Mouse (Mus musculus) layer of hippocampus, adult 9-10 months (tissue): Measurements from ENCODE around the gene Gstp3.

Experiments used
- DNase-seq: peaks from one replicate; pipeline ENCODE4 v3.0.0; 2022; ENCODE audit warnings: low spot score

Gene Gstp3

DNA sequence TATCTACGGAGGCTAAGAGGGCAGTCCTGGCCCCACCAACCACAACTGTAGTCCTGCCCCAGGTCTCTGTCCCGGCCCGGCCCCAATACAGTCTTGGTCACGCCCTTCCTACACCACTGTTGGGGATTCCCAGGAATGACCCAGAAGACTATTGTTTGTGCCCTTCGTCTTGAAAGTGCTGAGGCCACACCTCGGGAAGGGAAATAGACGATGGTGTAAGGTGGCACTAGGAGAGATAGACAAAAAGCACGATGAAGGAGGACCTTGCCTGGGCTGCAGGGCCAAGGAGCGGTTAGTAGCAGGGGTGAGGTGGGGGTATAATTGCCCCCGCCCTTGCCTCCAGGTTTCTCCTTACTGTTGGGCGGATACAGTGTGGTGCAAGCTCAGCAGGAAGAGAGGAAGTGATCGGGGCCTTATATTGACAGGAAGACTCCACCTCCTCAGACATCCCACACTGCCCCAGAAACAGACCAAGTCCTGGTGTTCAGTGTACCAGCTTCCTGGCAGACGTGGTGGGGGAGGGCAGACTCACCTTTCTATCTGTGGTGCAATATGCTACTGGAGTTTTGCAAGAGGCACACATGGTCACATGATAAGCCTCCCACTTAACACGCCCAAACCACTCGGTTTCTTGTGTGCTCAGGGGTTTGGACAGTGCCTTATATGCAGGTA lies at the start of gene Gstp3:
Gene Gstp3 (minus strand): TSS at position 501 of the 672 bp plus-strand sequence.
- DNase-seq = no peak

- no peak for DNase-seq
These were observed 49.2 kb upstream of the Gstp3 start for GRCm38 (mm10) chr19:4108535-4108934.

- no peak for DNase-seq
These were observed 47.3 kb upstream of the Gstp3 start for GRCm38 (mm10) chr19:4106654-4107053.

- DNase-seq = no peak
These were observed 45.4 kb upstream of the Gstp3 start for GRCm38 (mm10) chr19:4104675-4105194.

GRCm38 (mm10) chr19:4103792-4104191 lies 44.4 kb upstream of the Gstp3 start:
- DNase-seq = no peak

GRCm38 (mm10) chr19:4103294-4103693 lies 43.9 kb upstream of the Gstp3 start:
- no peak for DNase-seq

DNA sequence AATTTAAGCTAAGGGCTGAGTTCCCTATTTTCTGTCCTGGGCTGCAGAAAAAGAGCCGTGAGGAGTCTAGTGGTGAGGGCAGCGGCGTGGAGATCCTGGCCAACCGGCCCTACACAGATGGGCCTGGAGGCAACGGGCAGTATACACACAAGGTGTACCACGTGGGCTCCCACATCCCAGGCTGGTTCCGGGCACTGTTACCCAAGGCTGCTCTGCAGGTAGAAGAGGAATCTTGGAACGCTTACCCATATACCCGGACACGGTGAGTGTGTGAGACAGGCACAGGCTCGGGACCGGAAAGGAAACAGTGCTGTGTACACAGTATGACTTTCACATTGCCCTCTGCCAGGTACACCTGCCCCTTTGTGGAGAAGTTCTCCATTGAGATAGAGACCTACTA lies 43.3 kb upstream of the Gstp3 start:
- DNase-seq = no peak

- DNase-seq = no peak
These were observed 42.7 kb upstream of the Gstp3 start for GRCm38 (mm10) chr19:4102049-4102448.

- no peak for DNase-seq
These were observed 42.1 kb upstream of the Gstp3 start for GRCm38 (mm10) chr19:4101466-4101865.

- DNase-seq = no peak
These were observed 41.4 kb upstream of the Gstp3 start for GRCm38 (mm10) chr19:4100718-4101261.

DNA sequence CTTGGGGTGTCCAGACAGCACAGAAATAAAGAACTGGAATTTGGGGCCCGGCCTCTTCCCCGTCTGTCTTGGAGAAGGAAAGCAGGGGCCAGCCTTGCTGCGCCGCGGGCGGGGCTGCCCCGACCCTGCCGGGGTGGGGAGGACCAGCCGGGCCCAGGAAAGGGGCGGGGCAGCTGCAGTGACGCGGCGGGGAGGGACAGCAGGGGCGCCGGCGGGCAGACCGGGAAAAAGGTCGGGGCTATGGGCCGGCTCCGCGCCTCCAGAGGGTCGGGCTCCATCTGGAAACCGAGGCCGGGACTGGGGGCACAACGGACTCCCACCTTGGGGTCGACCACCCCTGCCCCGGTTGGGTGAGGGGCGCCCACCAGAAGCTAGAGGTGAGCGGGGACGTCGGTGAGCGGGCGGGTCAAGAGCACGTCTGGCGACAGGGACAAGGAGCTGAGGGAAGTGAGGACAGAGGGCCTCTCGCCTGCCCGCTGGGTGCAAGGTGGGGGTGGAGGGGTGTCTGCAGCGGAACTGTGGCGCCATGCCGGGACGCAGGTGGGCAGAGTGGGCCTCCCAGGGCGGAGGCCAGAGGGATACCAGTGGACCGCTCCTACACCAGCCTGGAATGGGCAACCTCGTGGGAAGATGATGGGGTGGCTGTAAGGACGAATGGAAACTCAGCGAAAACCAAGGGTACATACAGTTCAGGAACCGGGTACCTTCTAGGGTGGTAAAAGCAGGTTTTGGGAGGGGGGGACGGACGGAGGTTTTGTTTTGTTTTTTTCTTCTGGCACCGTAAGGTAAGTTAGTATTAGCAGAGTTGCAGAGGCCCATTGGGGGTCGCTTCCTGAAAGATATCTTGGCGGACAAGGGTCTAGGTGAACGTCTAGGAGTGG lies 40.7 kb upstream of the Gstp3 start, which contains the start of gene Pitpnm1:
Gene Pitpnm1 (plus strand): TSS at position 162 of the 881 bp plus-strand sequence.
- no peak for DNase-seq

GRCm38 (mm10) chr19:4099056-4099455 lies 39.7 kb upstream of the Gstp3 start:
- DNase-seq = peak; percentile 87

DNA sequence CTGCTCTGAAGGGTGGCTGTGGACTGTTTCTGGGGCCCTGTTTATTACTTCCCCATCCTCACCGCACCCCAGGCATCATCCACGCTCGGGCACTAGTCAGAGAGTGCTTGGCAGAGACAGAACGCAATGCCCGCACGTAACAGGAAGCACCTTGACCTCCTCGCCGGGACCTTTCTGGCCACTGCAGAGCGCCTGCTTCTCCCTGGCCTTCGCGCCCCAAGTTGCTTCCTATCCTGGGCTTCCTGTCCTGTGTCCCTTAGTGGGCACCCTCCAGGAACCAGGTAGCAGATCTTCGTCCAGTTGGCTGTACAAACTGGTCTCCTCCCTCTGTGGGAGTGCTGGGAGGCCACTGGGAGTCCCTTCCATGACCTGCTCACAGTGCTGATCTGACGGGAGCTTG lies 39.1 kb upstream of the Gstp3 start:
- DNase-seq = no peak

DNA sequence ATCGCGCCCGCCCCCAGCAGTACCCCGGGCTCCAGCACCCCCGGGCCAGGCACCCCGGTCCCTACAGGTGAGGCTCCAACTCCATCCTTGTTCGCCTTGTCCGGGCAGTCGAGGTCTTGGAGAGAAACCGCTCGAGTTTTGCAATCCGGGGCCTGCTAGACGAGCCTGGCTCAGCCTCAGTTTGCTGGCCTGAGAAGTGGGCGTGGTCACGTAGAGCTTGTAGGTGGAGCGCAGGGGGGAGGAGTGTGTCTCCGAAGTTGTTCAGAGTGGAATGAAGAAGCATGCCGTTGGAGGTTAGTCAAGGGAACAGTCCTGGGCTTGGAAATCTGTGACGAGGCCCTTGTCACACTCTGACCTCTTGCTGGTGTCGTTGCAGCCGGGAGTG lies 38.1 kb upstream of the Gstp3 start:
- DNase-seq = peak; percentile 51

DNA sequence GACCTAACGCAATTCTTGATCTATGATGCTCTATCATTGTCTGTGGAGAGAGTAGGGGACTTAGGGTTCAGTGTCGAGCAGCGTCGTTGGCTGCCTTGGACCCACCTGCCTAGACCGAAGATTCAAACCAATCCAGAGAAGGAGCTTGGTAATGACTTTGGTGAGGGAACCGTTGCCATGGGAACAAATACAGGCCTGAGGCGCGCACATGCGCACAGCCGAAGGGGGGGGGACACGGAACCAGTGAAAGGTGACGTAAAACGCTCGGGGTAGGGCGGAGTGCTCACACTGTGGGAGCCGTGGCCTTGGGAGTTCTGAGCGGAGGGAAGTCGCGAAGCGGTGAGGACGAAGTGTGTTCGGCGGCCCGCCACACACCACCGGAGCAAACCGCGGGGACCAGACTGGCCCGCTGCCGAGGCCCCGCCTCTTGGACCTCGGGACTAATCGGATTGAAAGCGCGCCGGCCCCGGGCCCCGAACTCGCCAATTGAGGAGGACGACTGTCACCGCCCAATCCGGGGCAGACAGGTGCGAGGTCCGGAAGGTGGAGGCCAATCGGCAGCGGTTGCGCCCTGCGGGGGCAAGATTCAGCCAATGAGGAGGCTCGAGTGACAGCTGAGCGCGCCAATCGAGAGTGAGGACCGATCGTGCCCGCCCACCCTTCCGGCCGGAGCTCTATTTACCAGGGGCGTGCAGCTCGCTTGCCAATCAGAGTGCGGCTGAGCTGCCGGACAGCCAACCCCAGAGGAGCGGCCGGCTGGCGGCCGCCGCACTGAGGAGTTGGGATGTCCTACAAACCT lies 37.5 kb upstream of the Gstp3 start, which contains the start of gene Cdk2ap2:
Gene Cdk2ap2 (plus strand): TSS at position 541 of the 799 bp plus-strand sequence.
- peak; percentile 100 for DNase-seq

DNA sequence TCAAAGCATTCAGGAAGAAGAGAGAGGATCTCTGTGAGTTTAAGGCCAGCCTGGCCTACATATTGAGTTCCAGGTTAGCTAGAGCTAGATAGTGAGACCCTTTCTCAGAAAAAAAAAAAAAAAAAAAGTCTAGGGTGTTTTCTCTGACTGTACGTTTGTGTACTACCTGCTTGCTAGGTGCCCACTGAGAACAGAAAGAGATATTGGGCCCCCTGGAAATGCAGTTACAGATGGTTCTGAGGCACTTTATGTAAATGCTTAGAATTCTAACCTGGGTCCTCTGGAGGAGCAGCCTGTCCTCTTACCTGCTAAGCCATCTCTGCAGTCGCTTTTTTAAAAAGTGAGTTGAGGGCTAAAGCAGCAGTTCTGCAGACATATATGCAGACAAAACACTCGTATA lies 36.4 kb upstream of the Gstp3 start:
- no peak for DNase-seq

GRCm38 (mm10) chr19:4094774-4095303 lies 35.5 kb upstream of the Gstp3 start:
- no peak for DNase-seq

GRCm38 (mm10) chr19:4094348-4094747 lies 35.0 kb upstream of the Gstp3 start:
- no peak for DNase-seq

DNA sequence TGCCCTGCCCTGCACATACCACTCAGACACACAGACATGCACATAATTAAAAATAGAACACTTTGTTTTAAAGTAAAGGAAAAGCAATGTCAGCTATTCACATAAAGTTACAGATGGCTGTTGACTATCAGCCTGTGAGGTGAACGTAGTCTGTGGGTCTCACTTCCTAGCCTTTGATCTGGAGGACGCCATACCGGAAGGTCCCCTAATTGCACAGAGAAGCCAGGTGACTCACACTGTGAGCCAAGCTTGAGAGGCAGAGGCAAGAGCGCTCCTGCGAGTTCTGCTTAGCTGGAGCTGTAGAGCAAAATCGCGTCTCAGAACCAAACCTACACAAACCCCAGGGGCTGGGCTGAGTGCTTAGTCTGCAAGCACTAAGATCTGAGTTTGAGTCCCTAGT lies 34.4 kb upstream of the Gstp3 start:
- no peak for DNase-seq

DNA sequence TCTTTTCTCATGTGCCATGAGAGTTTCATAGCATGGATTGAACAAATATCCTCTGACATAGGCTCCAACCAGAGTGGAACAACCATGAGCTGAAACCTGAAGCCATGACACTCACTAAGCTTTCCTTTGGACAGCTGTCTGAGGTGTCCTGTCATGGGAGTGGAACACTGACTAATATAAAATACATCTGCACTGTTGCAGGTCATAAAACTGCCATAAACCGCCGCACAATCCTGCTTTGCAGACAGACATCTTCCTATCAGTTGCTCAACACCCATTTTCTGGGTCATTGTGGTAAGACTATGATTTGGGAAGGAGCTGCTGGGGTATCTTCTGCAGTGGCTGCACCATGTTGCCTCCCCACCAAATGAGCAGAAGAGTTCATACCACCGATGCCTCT lies 33.4 kb upstream of the Gstp3 start:
- no peak for DNase-seq

GRCm38 (mm10) chr19:4091383-4091782 lies 32.0 kb upstream of the Gstp3 start:
- no peak for DNase-seq

DNA sequence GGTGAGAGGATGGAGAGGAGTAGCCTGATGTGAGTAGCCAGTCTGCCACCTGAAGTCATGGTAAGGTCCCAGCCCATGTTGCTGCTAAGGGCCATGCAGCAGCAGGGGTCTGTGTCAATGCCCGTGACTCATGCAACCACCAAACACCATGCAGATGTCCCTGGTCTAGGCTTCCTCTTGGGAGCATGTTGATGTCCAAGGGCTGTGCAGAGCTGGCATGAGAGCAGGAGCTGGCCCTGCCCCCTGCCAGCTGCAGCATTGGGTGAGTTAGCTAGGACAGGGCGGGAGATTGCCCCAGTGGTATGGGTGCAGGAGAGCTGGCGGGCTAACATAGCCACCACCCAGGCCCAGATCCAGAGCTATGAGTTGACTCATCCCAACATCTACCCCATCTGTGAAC lies 31.1 kb upstream of the Gstp3 start:
- DNase-seq = no peak
